Mouse (Mus musculus): ENCODE results near the gene Vps26c.

Gene Vps26c

GRCm38 (mm10) chr16:94526344-94527151, at the start of gene Vps26c:
Vps26c (minus strand) TSS chr16:94526830.
- peak; percentile 97 for DNase-seq (ENCODE audit: low read depth, low spot score)

- no peak for DNase-seq (ENCODE audit: low read depth, low spot score)
These were observed 49.1 kb upstream of the Vps26c start for GRCm38 (mm10) chr16:94575757-94576156.

GRCm38 (mm10) chr16:94574718-94575094, 48.1 kb upstream of the Vps26c start:
- DNase-seq (ENCODE audit: low read depth, low spot score), result no peak

GRCm38 (mm10) chr16:94574025-94574717, 47.5 kb upstream of the Vps26c start:
- DNase-seq (ENCODE audit: low read depth, low spot score), result no peak

- no peak for DNase-seq (ENCODE audit: low read depth, low spot score)
These were observed 45.8 kb upstream of the Vps26c start for GRCm38 (mm10) chr16:94572422-94572821.

- DNase-seq (ENCODE audit: low read depth, low spot score), result no peak
These were observed 44.7 kb upstream of the Vps26c start for GRCm38 (mm10) chr16:94571111-94571993.

- DNase-seq (ENCODE audit: low read depth, low spot score), result no peak
These were observed 43.9 kb upstream of the Vps26c start for GRCm38 (mm10) chr16:94570361-94571041.

DNA sequence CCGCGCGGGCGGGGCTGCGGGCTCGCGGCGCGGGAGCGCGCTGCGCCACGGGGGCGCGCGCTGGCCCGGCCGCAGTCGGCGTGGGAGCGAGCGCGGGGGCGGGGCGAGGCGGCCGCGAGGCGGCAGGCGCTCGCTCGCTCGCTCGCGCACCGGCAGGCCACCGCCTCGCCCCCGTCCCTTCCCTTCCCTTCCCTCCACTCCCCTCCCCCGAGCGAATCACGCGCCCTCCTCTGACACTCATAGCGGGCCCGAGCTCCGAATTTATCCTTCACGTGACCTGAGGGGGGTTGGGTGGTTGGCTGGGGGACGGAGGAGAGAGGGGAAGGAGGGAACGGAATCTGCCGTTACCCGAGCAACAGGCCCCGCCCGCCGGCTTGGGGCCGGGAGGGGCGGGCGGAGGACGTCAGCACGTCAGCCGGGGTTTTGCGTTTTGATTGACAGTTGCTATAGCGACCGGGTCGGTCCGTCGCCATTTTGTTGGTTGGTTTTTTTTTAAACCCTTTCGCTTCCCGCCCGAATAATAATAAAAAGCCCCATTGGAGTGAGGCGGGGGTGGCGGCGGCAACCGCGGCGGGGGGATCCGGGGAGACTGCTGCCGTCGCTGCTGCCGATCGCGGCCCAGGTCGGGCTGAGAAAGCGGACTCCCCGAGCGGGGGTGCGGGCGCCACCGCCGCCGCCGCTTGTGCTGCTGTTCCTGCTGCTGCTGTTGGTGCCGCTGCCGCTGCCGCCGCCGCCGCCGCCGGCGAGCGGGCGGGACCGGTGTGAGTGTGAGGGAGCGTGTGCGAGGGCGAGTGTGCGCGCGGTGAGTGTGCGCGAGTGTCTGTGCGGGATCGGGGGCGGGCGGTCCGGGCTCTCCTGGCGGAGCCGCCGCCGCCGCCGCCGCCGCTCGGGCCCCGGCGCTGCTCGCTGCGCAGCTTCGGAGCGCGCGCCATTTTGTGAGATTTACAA, 42.9 kb upstream of the Vps26c start, which contains the start of gene Dyrk1a:
TSS of gene Dyrk1a (plus strand) at position 782 of the 948 bp plus-strand sequence.
- peak; percentile 99 for DNase-seq (ENCODE audit: low read depth, low spot score)

- DNase-seq (ENCODE audit: low read depth, low spot score), result no peak
These were observed 42.0 kb upstream of the Vps26c start for GRCm38 (mm10) chr16:94568335-94569228.

DNA sequence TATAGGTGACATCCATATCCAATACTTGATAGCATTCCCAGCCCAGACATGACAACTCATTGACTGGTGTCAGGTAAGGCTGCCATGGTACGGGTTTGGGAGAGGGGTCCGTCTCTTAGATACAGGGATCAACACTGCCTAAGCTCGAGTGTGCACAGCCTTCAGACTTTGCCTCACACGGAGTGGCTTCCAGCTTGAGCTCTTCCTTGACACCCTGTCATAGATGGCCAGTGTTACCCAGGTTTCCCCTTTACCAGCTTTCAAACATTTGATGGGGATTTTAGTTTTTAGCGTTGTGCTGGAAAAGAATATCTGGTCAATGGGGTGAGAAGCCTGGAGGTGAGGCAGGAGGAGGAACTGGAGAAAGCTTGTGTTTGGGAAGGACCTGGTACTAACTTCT, 41.1 kb upstream of the Vps26c start:
- DNase-seq (ENCODE audit: low read depth, low spot score), result no peak

DNA sequence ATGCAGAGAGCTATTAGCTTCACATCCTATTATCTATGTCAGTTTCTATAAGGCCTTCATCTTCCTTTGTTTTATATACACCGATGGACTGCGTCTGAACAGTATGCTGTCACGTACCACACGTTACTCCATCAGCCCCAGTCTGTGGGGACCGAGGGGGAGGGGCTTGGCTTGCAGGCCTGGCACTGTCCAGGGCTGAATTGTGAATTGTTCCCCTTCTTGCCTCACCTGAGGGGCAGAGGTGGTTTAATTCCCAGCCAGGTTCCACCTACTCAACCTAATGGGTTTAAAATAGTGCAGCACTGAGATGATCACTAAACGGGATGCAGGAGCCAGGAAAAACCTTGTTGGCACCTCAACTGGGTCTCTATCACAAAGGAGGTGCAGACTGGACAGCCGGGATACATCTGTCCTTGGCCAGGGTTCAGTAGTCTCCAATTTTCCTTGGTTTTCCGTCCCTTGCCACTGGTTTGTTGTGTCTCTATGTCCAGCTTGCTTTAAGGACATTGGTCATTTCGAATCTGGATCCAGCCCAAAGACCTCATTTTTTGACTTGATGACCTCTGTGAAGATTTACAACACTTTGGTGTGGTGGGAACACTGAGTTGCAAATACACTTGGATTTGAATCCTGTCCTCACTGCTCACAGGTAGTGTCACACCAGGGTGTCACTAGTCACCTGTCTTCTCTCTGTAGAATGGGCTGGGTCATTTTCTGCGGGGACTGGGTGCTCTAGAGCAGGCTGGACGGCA, 40.4 kb upstream of the Vps26c start:
- no peak for DNase-seq (ENCODE audit: low read depth, low spot score)

GRCm38 (mm10) chr16:94566124-94566523, 39.5 kb upstream of the Vps26c start:
- no peak for DNase-seq (ENCODE audit: low read depth, low spot score)

GRCm38 (mm10) chr16:94560618-94561017, 34.0 kb upstream of the Vps26c start:
- no peak for DNase-seq (ENCODE audit: low read depth, low spot score)

DNA sequence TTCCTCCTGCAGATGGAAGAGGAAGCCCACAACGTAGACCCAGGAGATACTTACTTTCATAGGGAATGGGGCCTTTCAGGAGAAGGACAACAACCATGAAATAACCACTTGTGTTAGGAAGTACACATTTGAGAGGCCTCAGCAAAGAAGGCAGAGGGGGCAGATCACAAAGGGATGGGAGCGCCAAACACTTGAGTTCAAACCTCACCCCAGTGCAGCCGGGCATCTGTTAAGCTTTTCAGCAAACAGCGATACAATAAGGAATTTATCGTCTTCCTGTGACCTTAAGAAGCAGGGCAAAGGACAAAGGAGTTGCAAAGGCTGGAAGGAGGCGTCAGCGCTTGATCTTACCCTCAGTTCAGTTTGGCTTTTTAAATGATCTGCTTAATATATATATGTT, 33.2 kb upstream of the Vps26c start:
- DNase-seq (ENCODE audit: low read depth, low spot score), result no peak

- DNase-seq (ENCODE audit: low read depth, low spot score), result no peak
These were observed 32.7 kb upstream of the Vps26c start for GRCm38 (mm10) chr16:94559282-94559681.

DNA sequence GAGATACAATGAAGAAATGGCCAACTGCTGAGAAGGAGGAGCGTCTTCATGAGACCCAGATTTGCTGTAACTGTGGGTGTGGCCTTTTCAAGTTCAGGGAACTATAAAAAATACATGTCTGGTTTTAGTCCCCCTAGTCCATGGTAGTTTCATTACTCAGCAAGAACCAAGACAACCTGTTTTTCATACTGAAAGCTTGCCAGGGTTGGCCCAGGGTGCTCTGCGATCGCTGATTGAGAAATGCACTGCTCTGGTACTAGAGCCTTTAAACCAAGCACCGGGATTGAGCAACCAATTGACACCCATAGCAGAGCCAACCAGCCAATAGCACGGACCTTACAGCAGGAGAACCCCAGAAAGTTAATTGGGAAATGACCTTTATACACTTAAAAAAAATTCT, 29.6 kb upstream of the Vps26c start:
- no peak for DNase-seq (ENCODE audit: low read depth, low spot score)

DNA sequence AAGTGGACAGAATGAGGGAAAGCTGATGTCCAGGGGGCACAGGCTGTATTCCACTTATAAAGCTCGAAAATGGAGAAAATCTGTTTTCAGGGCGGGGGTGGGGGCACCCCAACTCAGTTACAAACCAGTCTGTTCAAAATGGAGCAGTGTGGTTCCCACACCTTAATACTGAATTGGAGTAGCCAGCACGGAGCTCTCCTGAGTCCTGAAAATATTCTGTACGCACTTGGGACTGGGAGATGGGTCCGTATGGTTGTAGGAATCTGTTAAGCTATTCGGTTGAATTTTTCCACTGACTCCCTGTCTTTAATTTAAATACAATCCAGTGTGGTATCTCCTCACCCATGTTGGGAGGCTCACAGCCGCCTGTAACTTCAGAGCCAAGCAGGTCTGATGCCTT, 28.7 kb upstream of the Vps26c start:
- DNase-seq (ENCODE audit: low read depth, low spot score), result no peak

DNA sequence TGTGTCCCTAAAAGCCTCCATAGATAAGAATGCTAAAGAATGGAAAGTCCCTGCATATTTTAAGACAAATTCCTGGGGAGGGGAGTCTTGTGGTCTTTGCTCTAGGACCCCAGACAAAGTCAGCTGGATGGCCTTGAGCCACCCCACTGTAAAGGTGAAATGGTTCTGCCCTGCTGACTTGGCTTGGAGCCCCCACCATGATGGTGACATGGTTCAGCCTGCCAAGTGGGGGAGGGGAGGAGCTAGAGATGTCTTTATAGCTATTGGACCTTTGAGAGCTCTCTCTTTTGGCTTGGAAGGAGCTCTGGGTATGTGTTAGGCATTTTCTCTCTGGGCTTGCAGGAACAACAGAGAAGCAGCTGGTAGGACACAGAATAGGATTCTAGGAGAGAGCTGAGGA, 25.3 kb upstream of the Vps26c start:
- no peak for DNase-seq (ENCODE audit: low read depth, low spot score)

- no peak for DNase-seq (ENCODE audit: low read depth, low spot score)
These were observed 23.2 kb upstream of the Vps26c start for GRCm38 (mm10) chr16:94549813-94550212.

Data from retina, adult 2 months (tissue).